Mouse (Mus musculus): Measurements from ENCODE around the gene Gm45208. TPM values are rescaled to one million over a fixed set of nuclear protein-coding genes. Genes with fewer than 3 reads are reported as not detected.

The Gm45208 gene
- polyA plus RNA-seq, 1 experiment from 2014 or later = 0.37 TPM

- H3K27me3 ChIP-seq (replicated peaks; ENCODE audit: control insufficient read depth, insufficient read depth, low read length) = no peaks in the 10 kb centered on the region
- H3K27ac ChIP-seq (ENCODE audit: low read length) = peak overlapping the region; percentile 37; the same call in 1 of the 2 replicates
- H3K36me3 ChIP-seq (ENCODE audit: control insufficient read depth, insufficient read depth, low read length) = peaks cover 5% of the 10 kb centered on the region
- H3K4me3 ChIP-seq (ENCODE audit: low read length) = peak overlapping the region; percentile 71
- peak; percentile 16; the same call in 1 of the 2 replicates for ATAC-seq
- H3K9me3 ChIP-seq (ENCODE audit: control insufficient read depth, low read length) = no peaks in the 10 kb centered on the region
- H3K9ac ChIP-seq (ENCODE audit: low read depth, low read length) = peak overlapping the region; percentile 74
- H3K4me2 ChIP-seq (ENCODE audit: low read depth, low read length) = peak overlapping the region; percentile 73
- 15% methylated on average over 22 of the region's 22 CpGs for WGBS
- H3K4me1 ChIP-seq (ENCODE audit: control insufficient read depth, insufficient read depth, low read length) = peaks cover 15% of the 10 kb centered on the region
These were observed 41.8 kb downstream of the Gm45208 start for GRCm38 (mm10) chrX:7763631-7764393.

DNA sequence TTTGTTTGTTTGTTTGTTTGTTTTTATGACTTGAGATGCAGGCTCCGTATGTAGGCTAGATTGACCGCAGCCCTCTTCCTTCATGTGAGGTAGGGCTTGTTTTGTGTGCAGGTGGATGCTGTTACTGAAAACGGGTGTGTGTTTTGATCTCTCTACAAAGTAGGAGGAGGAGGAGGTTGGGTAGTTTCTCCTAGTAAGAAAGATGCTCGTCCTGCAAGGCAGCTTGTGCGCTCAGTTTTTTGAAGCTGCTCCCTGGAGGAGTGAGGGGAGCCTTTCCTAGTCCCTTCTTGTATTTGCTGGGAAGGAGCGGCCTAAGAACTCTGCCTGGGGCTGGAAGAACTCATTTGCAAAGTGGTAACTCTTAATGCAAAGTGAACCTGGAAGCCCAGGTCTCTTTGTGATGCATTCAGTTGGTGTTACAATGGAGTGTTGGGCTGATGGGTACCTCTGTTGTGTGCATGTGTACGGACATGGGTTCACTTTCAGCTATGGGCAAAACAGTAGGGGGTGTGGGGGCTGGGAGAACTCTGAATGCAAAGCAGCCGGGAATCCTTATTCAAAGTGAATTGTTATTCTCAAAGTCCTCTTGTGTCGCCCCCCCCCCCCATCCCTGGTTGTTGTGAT is 42.7 kb downstream of the Gm45208 start:
- peak overlapping the region; percentile 37; the same call in 1 of the 2 replicates for H3K27ac ChIP-seq (ENCODE audit: low read length)
- 24% methylated on average over 9 of the region's 9 CpGs for WGBS

GRCm38 (mm10) chrX:7765281-7765670 is 43.2 kb downstream of the Gm45208 start:
- Histone ChIP-seq H3K4me2 (ENCODE audit: low read depth, low read length) (peak overlapping the region; percentile 73), H3K9ac (ENCODE audit: low read depth, low read length) (0 out of 2 replicates have a peak overlapping the region, but pooled peaks have one; percentile 29), H3K9me3 (ENCODE audit: control insufficient read depth, low read length) (no peaks in the 10 kb centered on the region), H3K36me3 (ENCODE audit: control insufficient read depth, insufficient read depth, low read length) (peaks cover 5% of the 10 kb centered on the region), H3K27me3 (replicated peaks; ENCODE audit: control insufficient read depth, insufficient read depth, low read length) (no peaks in the 10 kb centered on the region), H3K27ac (ENCODE audit: low read length) (peak overlapping the region; percentile 51), H3K4me3 (ENCODE audit: low read length) (peak overlapping the region; percentile 71), H3K4me1 (ENCODE audit: control insufficient read depth, insufficient read depth, low read length) (peaks cover 15% of the 10 kb centered on the region)
- ATAC-seq = no peak
- WGBS = 30% methylated on average over 12 of the region's 13 CpGs

More for the DNA sequence above, 42.7 kb downstream of the Gm45208 start:
- Histone ChIP-seq H3K4me3 (ENCODE audit: low read length) (peak overlapping the region; percentile 71), H3K36me3 (ENCODE audit: control insufficient read depth, insufficient read depth, low read length) (peaks cover 5% of the 10 kb centered on the region), H3K27me3 (replicated peaks; ENCODE audit: control insufficient read depth, insufficient read depth, low read length) (no peaks in the 10 kb centered on the region), H3K4me2 (ENCODE audit: low read depth, low read length) (peak overlapping the region; percentile 73), H3K9ac (ENCODE audit: low read depth, low read length) (0 out of 2 replicates have a peak overlapping the region, but pooled peaks have one; percentile 74), H3K9me3 (ENCODE audit: control insufficient read depth, low read length) (no peaks in the 10 kb centered on the region), H3K4me1 (ENCODE audit: control insufficient read depth, insufficient read depth, low read length) (peaks cover 15% of the 10 kb centered on the region)
- no peak for ATAC-seq

DNA sequence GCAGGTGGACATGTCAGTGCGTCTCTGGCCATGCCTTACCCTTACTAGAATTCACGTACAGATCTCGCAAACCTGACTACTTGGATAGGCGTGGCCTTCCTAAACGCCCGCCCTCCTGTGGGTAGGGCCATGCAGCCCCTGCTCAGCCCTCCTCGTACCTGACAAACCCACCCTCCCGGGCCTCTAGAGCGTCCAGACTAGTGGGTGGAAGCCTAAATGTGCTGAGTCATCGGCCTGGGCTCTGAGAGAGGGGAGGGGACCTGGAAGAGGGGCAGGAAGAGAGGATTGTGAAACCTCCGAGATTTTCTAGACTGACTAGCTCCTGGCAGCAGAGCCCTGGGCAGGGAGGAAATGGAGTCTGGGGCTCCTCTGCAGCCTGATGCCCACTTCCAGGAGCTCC is 43.7 kb downstream of the Gm45208 start:
- H3K36me3 ChIP-seq (ENCODE audit: control insufficient read depth, insufficient read depth, low read length) = peaks cover 5% of the 10 kb centered on the region
- peak overlapping the region; percentile 71 for H3K4me3 ChIP-seq (ENCODE audit: low read length)
- peak; percentile 67 for ATAC-seq
- peaks cover 15% of the 10 kb centered on the region for H3K4me1 ChIP-seq (ENCODE audit: control insufficient read depth, insufficient read depth, low read length)
- H3K27me3 ChIP-seq (replicated peaks; ENCODE audit: control insufficient read depth, insufficient read depth, low read length) = no peaks in the 10 kb centered on the region
- H3K4me2 ChIP-seq (ENCODE audit: low read depth, low read length) = peak overlapping the region; percentile 73
- H3K9me3 ChIP-seq (ENCODE audit: control insufficient read depth, low read length) = no peaks in the 10 kb centered on the region
- 0 out of 2 replicates have a peak overlapping the region, but pooled peaks have one; percentile 29 for H3K9ac ChIP-seq (ENCODE audit: low read depth, low read length)
- 14% methylated on average over 11 of the region's 11 CpGs for WGBS
- H3K27ac ChIP-seq (ENCODE audit: low read length) = peak overlapping the region; percentile 54

GRCm38 (mm10) chrX:7769302-7770017 is 47.4 kb downstream of the Gm45208 start:
- Histone ChIP-seq H3K27me3 (replicated peaks; ENCODE audit: control insufficient read depth, insufficient read depth, low read length) (no peaks in the 10 kb centered on the region), H3K4me3 (ENCODE audit: low read length) (no peak overlapping the region), H3K36me3 (ENCODE audit: control insufficient read depth, insufficient read depth, low read length) (peaks cover 5% of the 10 kb centered on the region), H3K9me3 (ENCODE audit: control insufficient read depth, low read length) (no peaks in the 10 kb centered on the region), H3K4me1 (ENCODE audit: control insufficient read depth, insufficient read depth, low read length) (peaks cover 12% of the 10 kb centered on the region), H3K9ac (ENCODE audit: low read depth, low read length) (no peak overlapping the region), H3K4me2 (ENCODE audit: low read depth, low read length) (no peak overlapping the region), H3K27ac (ENCODE audit: low read length) (no peak overlapping the region)
- no peak for ATAC-seq
- 87% methylated on average over 7 of the region's 7 CpGs for WGBS

DNA sequence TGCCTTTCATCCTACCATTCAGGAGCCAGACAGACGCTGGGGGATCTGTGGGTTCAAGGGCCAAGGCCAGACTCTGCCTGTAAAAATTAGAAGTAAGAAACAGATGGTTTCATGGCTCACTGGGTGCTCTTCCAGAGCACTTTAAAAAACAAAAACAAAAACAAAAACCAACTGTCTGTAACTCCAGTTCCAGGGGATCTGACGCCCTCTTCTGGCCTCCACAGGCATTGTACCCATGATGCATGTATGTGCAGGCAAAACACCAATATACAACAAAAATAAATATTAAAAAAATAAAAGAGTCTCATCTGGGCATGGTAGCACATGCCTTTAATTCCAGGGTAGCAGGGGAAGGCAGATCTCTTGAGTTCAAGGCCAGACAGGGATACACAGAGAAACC is 50.7 kb downstream of the Gm45208 start:
- 51% methylated on average over 2 of the region's 2 CpGs for WGBS
- Histone ChIP-seq H3K4me1 (ENCODE audit: control insufficient read depth, insufficient read depth, low read length) (no peaks in the 10 kb centered on the region), H3K9me3 (ENCODE audit: control insufficient read depth, low read length) (no peaks in the 10 kb centered on the region), H3K27ac (ENCODE audit: low read length) (no peak overlapping the region), H3K4me2 (ENCODE audit: low read depth, low read length) (no peak overlapping the region), H3K4me3 (ENCODE audit: low read length) (no peak overlapping the region), H3K27me3 (replicated peaks; ENCODE audit: control insufficient read depth, insufficient read depth, low read length) (no peaks in the 10 kb centered on the region), H3K9ac (ENCODE audit: low read depth, low read length) (no peak overlapping the region), H3K36me3 (ENCODE audit: control insufficient read depth, insufficient read depth, low read length) (no peaks in the 10 kb centered on the region; the same call in 1 of the 2 replicates)
- no peak for ATAC-seq

GRCm38 (mm10) chrX:7775501-7776205 is 53.6 kb downstream of the Gm45208 start:
- no peaks in the 10 kb centered on the region for H3K4me1 ChIP-seq (ENCODE audit: control insufficient read depth, insufficient read depth, low read length)
- no peaks in the 10 kb centered on the region for H3K9me3 ChIP-seq (ENCODE audit: control insufficient read depth, low read length)
- H3K36me3 ChIP-seq (ENCODE audit: control insufficient read depth, insufficient read depth, low read length) = no peaks in the 10 kb centered on the region
- no peak for ATAC-seq
- H3K27ac ChIP-seq (ENCODE audit: low read length) = no peak overlapping the region
- H3K27me3 ChIP-seq (replicated peaks; ENCODE audit: control insufficient read depth, insufficient read depth, low read length) = no peaks in the 10 kb centered on the region
- H3K9ac ChIP-seq (ENCODE audit: low read depth, low read length) = no peak overlapping the region
- 82% methylated on average over 9 of the region's 9 CpGs for WGBS
- H3K4me3 ChIP-seq (ENCODE audit: low read length) = no peak overlapping the region
- no peak overlapping the region for H3K4me2 ChIP-seq (ENCODE audit: low read depth, low read length)

- Histone ChIP-seq H3K4me1 (ENCODE audit: control insufficient read depth, insufficient read depth, low read length) (no peaks in the 10 kb centered on the region), H3K4me3 (ENCODE audit: low read length) (no peak overlapping the region), H3K27me3 (replicated peaks; ENCODE audit: control insufficient read depth, insufficient read depth, low read length) (no peaks in the 10 kb centered on the region), H3K9me3 (ENCODE audit: control insufficient read depth, low read length) (no peaks in the 10 kb centered on the region), H3K4me2 (ENCODE audit: low read depth, low read length) (no peak overlapping the region), H3K27ac (ENCODE audit: low read length) (no peak overlapping the region), H3K36me3 (ENCODE audit: control insufficient read depth, insufficient read depth, low read length) (no peaks in the 10 kb centered on the region), H3K9ac (ENCODE audit: low read depth, low read length) (no peak overlapping the region)
- peak; percentile 46; the same call in 1 of the 2 replicates for ATAC-seq
- WGBS = 48% methylated on average over 8 of the region's 8 CpGs
These were observed 54.5 kb downstream of the Gm45208 start for GRCm38 (mm10) chrX:7776329-7777082.

All from intestine, embryonic 16.5 days (tissue).